Mouse (Mus musculus) lung, postnatal 36 days (tissue): ENCODE data around the gene Rbks.
"Not testable (repeated sequence)": the region's sequence is repeated elsewhere in the genome, so short reads cannot be mapped to it uniquely, and the experiment has no call there.

Experiments
- DNase-seq: peaks from one replicate; pipeline ENCODE4 v3.0.0; 2022; ENCODE audit warnings: mixed read lengths

The Rbks gene

DNA sequence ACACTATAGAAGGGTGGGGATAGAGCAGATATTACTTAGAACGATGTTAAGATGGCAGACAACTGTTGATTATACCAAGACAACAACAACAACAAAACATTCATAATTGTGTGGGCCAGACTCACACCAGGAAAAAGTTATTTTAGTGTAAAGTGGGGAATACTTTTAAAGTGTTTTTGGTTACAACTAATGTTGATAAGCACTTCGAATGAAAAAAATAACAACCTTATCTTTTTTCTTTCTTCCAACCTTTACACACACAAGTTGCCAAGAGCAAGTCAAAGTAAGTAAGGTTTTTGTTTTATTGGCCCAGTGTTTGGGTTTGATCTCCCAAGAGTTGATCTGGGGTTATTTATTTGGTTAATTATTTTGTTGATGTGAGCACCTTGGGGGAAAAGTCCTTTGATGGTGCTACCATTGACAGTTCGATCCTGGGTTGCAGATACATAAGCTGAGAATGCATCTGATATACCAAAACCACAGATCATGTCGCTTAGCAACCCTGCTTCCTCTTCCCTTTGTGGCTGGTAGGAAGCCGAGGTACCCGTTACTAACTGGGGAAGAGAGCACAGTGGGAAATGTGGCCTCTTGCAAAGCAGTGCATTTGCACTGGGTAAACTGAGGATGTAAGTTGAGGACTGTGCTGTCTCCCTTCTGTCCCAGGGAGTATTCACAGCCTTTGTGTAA, 82.9 kb downstream of the Rbks start:
- DNase-seq, result peak; percentile 68

DNA sequence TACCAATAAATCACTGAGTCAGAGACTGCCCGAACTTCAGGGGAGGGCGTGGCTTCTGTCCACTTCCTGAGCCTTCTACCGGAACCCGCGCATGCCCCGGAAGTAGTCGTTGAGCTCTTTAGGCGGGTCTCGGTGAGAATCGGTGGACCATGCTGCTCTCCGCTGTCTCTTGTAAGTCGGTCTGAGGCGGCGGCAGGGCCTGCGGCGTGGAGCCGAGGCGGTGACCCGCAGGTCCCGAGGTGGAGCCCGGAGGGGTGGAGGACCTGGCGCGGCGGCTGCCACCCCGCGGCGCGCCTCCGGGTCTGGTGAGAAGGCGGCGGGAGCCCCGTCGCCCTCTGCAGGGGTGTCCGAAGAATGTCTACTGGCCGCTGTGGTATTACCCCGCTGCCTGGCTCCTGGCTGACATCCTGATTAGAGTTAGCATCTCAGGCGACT, 83.6 kb downstream of the Rbks start:
- DNase-seq, result peak; percentile 94

DNA sequence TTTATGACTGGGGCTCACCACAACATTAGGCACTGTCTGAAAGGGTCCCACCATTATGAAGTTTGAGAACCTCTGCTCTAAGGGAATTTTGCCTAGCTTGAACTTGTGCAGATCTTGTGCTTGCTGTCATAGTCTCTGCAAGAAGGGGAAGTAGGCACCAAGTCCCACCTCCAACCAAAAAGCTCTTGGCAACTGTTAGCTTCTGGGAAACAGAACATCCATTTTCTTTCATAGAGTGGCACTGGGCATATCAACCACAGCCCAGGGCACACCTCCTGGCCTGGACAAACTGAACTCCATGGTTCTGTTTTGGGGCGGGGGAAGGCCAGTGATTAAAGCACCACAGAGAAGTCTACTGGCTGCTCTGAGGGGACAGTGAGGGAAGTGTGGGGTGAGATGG, 86.2 kb downstream of the Rbks start:
- no peak for DNase-seq

DNA sequence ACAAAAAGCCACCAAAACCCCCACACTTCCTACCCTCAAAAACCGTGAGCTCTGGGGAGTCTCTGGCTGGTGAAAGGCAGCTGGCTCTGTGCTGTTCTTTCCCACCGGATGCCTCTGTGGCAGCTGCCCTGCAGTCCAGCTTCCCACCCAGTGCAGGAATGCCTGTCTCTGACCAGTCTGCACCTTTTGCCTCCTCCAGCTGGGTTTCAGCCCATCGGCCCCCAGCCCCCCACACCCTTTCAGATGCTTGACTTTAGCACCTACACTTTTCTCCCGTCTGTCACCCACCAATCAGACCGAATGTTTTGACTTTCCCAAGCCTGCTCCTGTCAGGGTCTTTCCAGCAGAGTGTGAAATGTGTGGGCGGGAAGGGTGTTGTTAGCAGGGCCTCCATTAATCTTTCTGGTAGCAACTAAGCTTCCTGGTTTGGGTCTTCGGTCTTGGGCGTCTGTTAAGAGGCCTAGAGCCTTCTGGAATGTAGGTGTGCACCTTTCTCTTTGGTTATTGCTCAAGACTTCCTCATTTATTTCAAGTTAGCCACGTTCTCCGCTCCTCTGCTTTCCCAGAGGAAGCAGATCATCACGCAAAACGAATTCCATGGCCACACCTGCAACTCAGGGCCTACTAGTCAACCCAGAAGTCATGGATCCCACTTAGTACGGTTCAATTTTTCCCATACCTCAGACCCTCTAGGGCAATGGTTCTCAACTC, 86.9 kb downstream of the Rbks start:
- peak; percentile 32 for DNase-seq

DNA sequence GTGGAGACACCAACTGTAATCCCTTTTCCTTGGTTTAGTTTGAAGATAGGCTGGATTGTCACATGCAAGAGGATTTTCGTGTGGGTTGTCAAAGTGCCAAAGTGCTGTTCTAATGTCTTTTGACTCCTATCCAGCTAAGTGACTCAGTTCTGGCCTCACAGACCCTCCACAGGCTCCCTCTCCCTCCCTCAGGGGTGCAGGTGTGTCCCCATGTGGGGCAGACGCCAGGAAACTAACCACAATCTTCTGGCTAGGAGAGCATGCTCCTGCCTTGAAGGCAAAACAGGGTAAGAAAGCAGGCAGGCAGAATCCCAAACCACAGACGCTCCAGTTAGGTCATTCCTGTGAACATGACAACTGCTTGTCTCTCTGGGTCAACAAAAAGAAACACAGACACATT, 91.3 kb downstream of the Rbks start:
- no peak for DNase-seq

DNA sequence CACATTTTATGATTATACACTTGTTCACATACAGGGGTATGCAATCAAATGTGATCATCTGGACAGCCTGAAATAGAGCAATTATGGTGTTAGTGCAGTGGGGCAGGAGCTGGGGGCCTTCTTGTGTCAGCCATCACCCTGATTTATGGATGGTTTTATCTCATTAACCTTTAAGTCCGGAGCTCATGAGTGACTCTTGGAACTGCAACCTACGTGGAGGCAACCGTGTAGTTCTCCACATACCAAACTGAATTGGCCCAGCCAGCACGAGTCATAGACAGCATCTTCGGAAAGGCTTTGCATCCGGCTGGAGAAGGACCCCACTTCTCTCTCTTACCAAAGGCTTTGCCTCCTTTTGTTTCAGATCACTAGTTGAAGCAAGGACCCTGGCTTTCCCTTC, 93.7 kb downstream of the Rbks start:
- no peak for DNase-seq

DNA sequence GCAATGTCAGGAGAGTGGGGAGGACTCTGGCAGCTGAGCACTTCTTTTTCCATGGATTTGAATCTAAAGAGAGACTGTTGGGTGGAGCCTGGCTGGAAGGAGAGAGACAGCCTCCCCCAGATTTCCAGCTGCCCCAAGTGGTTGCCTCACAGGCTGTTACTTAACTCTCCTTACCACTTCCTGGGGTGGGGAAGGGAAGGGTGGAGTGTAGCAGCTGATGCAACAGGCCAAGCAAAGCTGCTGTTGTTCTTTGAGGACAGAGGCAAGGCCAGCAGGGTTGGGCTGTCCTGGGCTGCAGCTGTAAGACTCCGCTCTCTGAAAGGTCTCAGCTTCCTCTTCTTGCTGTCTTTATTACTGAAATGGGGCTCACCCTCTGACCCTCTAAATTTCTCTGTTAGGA, 95.0 kb downstream of the Rbks start:
- peak; percentile 93 for DNase-seq

DNA sequence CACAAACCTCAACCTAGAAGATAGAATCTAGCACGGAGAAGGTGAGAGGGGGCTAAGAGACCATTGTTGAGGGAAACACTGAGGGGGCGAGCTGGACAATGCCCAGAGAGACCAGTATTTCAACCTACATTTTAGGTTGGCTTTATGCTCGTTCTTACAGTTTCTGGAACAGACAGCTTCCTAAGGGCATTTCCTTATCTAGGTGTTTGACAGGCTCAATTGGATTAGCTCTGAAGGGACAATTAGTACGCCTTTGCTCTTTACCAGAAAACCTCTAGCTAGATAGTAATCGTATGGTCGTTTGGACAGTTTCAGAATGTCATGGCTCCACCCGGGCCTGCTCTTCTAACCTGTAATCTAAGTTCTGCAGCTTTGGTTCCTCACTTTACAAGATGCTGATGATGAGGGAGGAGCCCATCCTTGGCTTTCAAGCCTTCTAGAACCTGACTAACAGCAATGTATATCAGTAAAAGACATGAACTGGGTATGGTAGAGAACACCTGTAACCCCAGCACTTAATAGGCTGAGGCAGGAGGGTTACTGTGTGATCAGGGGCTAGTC, 96.2 kb downstream of the Rbks start:
- DNase-seq, result no peak

DNA sequence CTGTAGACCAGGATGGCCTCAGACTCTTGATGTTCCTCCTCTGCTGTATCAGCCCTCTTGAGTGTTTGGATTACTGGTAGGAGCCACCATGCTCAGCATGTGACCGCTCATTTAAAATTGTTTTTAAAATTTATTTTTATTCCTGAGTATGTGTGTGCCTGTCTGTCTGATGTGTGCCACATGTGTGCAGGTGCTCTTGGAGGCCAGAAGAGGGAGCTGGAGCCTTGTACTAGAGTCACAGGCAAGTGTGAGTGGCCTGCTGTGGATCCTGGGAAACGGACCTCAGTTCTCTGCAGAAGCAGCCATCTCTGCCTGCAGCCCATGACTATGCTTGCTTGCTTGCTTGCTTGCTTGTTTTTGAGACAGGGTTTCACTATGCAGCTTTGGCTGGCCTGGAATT, 98.3 kb downstream of the Rbks start:
- DNase-seq, result no peak

DNA sequence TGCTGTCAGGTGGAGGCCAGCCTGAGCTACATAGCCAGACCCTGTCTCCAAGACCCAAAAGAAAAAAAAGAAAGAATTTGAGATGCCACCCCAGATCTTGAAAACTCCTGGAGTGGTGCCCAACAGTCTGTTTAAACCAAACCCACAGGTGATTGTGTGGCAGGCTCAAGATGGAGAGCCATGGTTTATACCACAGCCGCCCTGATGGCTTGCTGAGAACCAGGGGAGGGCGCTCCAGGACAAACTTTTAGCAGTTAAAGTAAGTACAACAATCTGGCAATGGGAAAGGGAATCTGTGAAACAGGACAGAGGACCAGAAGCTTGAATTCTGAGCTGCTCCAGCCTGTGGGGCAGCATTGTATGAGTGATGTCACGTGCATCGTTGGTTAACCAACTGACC, 98.8 kb downstream of the Rbks start:
- DNase-seq, result peak; percentile 79

DNA sequence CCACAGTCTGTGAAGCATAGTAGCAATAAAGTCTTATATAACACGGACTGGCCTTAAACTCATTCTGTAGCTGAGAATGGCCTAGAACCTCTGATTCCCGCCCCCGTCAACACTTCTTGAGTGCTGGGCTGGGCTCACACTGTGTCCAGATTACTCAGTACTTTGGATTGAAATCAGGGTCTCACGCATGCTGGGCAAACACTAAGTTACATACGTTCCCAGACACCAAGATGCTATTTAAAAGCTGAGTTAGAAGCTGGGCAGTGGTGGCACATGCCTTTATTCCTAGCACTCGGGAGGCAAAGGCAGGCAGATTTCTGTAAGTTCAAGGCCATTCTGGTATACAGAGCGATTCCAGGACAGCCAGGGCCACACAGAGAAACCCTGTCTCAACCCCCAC, 99.3 kb downstream of the Rbks start:
- no peak for DNase-seq

DNA sequence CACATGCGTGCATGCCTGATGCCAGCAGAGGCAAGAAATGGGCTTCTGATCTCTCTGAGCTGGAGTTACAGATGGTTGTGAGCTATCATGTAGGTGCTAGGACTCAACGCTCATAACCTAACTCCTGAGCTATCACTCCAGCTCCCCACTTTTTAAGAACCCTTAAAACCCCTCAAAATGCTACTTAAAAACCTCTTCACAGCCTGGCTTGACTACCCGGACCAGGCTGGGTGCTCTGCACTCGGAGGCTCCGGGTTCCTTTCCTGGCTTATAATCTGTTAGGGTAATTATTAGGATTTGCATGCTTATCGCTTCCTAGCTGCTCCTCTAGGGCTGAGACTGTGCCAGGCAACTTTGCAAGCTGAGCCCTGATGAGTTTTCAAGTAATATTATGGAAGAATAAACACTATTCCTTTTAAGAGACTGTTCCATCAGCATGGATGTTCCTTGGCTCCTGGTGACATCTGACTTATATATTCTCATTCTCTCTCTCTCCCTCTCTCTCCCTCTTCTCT, 99.9 kb downstream of the Rbks start:
- DNase-seq, result no peak

DNA sequence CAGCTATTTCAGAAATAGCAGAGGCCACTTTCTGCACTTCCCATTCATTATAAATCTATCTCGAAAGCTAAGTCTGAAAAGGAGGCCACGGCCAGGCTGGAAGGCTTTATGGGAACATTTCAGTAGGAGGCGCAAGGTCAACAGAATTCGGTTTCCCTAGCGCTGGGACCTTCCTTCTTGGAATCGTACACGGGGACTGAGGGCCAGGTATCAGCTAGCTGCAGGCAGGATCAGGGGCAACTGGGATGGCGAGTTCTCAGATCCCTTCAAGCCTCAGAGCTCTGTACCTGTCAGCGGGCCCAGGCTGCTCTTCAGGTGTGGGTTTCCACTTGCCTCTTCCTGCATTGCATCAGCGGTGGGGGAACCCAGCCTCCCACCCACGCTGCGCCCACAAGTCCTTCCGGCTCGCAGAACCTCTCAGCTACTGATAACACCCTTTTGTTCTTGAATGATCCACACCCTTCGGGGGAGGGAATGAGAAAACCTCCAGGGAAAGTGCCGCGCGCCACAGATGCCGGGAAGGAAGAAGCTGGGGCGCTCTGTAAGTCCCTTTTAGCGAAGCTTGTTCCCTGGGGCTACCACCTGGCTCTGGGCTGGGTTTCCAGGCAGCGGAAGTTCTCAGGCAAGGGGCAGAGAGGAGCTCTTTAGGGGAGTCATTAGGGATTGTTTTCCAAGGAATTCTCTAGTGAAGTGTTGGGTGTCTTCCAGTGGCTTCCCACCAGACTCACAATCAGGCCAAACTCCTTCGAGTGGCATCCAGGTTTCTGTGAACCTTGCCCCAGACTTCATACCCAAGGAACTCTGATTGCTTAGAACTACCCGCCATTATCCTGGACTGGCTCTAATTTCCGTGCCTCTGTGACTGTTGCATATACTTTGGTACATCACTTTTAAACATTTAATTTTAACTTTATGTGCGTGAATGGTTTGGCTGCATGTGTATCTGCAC, 100.7 kb downstream of the Rbks start, which contains the start of gene Mrpl33:
TSS of gene Mrpl33 (plus strand) at position 455 of the 949 bp plus-strand sequence.
- DNase-seq, result peak; percentile 77

DNA sequence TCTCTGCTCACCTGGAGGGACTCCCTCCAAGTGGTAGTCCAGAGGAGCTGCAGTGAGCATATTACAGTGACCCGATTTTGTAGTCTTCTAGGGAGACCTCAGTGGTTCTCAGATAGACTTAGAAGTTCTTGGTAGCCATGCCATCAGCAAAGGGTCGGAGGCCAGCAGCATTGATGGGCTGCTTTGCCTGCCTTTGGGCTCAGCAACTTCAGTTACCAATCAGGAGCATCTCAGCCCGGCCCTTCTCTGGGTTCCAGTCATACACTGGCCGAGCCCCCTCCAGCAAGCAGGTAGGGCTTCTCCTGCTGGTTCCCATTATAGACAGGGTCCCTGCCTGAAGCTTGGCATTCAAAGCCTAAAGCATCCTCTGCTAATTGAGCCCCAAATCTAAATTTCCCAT, 101.6 kb downstream of the Rbks start:
- no peak for DNase-seq

DNA sequence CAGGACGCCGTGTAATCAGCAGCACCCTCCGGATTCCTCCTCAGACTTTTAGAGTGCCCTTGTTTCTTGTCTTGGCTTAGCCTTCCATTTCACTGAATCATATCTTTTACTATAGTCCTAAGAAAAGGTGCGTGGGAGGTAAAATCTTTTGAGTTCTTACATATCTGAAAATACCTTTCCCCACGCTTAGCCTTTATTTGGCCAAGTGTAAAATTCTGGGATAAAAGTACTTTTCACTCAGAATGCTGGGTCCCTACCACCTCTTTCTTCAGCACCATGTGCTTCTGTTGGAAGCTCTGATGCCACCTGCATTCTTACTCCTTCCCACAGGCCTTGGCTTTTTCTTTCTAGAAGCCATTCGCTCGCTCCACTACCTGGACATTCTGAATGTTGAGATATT, 106.3 kb downstream of the Rbks start:
- DNase-seq, result no peak

DNA sequence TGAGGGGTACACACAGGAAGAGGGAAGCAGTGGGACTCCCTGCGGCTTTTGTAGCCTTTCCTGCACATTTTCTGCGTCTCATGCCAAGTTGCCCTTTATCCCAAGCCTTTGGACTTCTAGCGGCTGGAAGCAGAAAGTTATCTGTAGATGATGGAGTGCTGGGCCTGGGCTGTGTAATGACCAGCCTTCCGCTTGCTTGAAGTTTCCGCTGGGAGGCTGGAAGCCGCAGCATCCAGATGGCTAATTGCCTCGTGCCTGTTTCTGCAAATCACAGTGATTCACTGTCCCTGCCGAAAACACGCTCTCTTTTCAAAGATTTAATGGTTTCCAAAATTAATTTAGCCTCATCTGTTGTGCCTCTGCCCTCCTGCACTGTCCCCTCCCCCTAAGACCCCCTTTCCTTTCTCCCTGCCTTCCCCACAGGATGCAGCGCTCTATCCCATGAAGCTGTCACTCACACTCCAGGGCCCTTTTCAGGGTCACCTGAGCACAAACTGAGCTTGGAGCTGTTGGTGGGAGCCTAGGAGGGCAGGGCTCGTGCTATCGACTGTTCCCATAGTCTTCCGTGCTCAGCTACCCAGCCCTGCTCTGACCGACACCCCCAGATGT, 107.6 kb downstream of the Rbks start:
- DNase-seq, result no peak

DNA sequence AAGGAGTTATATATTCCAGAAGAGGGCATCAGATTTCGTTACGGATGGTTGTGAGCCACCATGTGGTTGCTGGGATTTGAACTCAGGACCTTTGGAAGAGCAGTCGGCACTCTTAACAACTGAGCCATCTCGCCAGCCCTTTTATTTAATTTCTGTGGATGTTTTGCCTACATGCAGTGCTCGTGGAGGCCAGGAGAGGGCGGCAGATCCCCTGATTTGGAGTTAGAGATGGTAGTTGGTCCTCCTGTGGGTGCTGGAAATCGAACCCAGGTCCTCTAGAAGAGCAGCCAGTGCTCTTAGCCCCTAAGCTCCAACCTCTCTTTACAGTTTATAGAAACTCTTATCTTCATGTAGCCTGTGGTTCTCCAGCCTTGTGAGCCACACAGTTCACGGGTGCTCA, 108.8 kb downstream of the Rbks start:
- not testable (repeated sequence) for DNase-seq

DNA sequence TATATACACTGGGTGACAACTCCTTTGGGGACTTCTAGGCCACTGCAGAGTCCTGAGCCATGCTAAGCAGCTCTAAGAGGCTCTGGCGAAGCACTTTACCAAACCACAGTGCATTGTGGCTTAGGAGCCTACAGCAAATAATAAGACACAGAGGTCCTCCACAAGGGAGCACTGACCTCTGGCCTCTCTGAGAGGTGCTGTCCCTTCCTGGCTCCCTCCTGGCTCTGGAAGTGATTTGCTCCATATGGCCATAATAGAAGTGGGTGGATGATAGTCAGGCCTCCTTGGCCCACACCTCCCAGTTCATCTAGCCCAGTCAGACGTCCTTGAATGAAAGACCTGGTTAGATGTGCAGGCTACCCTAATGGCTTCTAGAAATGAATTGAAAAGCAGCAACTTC, 109.4 kb downstream of the Rbks start:
- DNase-seq, result no peak

DNA sequence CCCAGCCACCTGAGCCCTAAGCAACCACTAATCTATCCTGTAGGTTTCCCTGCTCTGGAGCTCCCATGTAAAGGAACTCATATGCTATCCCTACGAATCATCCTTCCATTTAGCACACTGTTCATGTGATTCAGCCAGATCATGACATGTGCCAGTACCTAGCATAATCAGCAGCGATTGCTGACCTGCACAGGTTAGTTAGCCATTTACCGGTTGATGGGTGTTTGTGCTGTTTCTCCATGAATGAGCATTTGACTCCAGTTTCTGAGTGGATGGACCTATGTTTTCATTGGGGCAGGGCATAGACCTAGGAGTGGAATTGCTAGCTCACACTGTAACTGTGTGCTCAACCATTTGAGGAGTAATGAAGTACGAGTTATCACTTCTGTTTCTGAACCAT, 111.9 kb downstream of the Rbks start:
- no peak for DNase-seq

DNA sequence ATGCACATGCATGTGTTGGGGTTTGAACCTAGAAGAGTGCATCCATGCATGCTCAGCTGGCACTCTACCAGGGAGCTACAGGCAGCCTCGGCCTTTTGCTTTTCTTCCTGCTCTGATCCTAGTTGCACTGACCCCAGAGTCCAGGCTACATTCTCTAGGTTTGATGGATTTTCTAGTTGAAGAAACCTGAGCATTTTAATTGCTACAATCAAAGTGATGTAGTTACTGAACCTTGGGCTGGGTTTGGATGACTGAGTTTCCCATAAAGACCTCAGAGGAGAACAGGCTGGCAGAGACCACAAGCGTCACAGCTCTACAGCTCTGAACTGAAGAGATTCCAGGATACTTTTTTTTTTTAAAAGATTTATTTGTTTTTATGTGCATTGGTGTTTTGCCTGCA, 114.2 kb downstream of the Rbks start:
- DNase-seq, result no peak

DNA sequence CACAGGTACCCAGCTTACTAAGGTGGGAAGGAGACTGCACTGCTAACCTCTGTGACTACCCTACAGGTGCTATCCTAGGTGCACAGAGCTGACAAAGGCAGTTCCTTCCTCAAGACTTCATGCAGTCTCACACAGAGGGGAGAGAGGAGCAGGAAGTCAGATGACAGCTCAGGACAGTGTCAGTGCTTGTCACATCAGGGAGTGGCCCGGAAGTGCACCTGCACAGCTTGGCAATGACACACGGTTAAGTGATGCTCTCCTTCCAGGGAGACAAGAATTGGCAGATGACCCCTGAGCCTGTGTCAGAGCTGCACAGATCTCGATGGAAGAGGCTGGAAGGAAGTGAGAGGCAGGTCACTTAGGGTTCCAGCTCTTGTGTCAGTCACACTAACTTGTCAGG, 115.5 kb downstream of the Rbks start:
- DNase-seq, result no peak

DNA sequence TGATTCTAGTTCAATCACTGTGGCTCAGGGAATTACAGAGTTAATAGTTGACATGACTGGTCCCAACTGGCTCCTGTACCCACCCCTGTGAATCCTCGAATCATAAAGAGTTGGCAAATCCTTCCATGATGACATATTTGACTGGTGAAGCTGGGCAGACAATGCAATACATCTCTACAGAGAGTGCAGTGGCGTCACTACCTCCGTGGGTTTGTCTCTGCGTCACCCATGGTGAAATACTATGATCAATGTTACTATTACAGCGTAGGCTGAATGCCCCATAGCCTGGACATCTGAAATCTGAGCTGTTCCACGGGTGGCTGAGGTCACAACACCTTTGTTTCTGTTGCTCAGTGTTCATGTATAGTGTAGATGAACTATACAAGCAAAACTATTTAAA, 116.2 kb downstream of the Rbks start:
- DNase-seq, result no peak
